Mouse (Mus musculus) mouse trophoblast stem cell (cell line): ENCODE data around the gene Actg1.

Experiments
- in situ Hi-C, 2 experiments: fragments of 300-500 bp; cut with MseI, MboI; formaldehyde crosslinking; loops; 2 replicates in 1 of 2; 3 replicates in 1 of 2; pipeline ENCODE4 v1.15.1; 2025

Actg1 gene

GRCm38 (mm10) chr11:120345067-120345681 is 3.2 kb downstream of the Actg1 start:
- in situ Hi-C loops: no loop called here

GRCm38 (mm10) chr11:120344310-120344920 is 3.9 kb downstream of the Actg1 start:
- in situ Hi-C loops: no loop called here

- in situ Hi-C loops: no loop called here
Observed at GRCm38 (mm10) chr11:120343519-120344309, 4.6 kb downstream of the Actg1 start.

GRCm38 (mm10) chr11:120342656-120343160 is 5.6 kb downstream of the Actg1 start:
- in situ Hi-C loops: no loop called here

- in situ Hi-C loops: no loop called here
Observed at GRCm38 (mm10) chr11:120341661-120342060, 6.7 kb downstream of the Actg1 start.

- in situ Hi-C loops: no loop called here
Observed at GRCm38 (mm10) chr11:120339978-120340513, 8.3 kb downstream of the Actg1 start.

GRCm38 (mm10) chr11:120338786-120339185 is 9.6 kb downstream of the Actg1 start:
- in situ Hi-C loops: no loop called here

GRCm38 (mm10) chr11:120337447-120337846 is 10.9 kb downstream of the Actg1 start:
- in situ Hi-C loops: no loop called here

- in situ Hi-C loops: no loop called here
Observed at GRCm38 (mm10) chr11:120335431-120336021, 12.8 kb downstream of the Actg1 start.

GRCm38 (mm10) chr11:120320156-120320555 is 28.2 kb downstream of the Actg1 start:
- in situ Hi-C loops: no loop called here

- in situ Hi-C loops: no loop called here
Observed at GRCm38 (mm10) chr11:120319310-120319709, 29.0 kb downstream of the Actg1 start.

- in situ Hi-C loops: no loop called here
Observed at GRCm38 (mm10) chr11:120317456-120317855, 30.9 kb downstream of the Actg1 start.

- in situ Hi-C loops: no loop called here
Observed at GRCm38 (mm10) chr11:120316690-120317254, 31.6 kb downstream of the Actg1 start.

GRCm38 (mm10) chr11:120315832-120316689 is 32.3 kb downstream of the Actg1 start:
- in situ Hi-C loops: no loop called here

GRCm38 (mm10) chr11:120315416-120315761 is 33.0 kb downstream of the Actg1 start:
- in situ Hi-C loops: no loop called here

- in situ Hi-C loops: no loop called here
Observed at GRCm38 (mm10) chr11:120314721-120315415, 33.5 kb downstream of the Actg1 start.

- in situ Hi-C loops: no loop called here
Observed at GRCm38 (mm10) chr11:120313906-120314685, 34.2 kb downstream of the Actg1 start.

- in situ Hi-C loops: no loop called here
Observed at GRCm38 (mm10) chr11:120312069-120312468, 36.3 kb downstream of the Actg1 start.

- in situ Hi-C loops: no loop called here
Observed at GRCm38 (mm10) chr11:120311561-120311960, 36.8 kb downstream of the Actg1 start.
